Mouse (Mus musculus) G1E (cell line): ENCODE data around the gene Acap1.

ENCODE experiments used
- CTCF ChIP-seq: IDR thresholded peaks from 2 replicates; pipeline ENCODE4 v1.5.1; 2012; ENCODE audit warnings: low read depth, low read length, inconsistent platforms, mixed read lengths
- GATA1 ChIP-seq: IDR thresholded peaks from 2 replicates; pipeline ENCODE4 v1.6.1; 2012; ENCODE audit warnings: borderline replicate concordance, low read length, inconsistent platforms, mixed read lengths
- GATA2 ChIP-seq: IDR thresholded peaks from 2 replicates; pipeline ENCODE4 v1.6.1; 2012; ENCODE audit warnings: low read depth, low read length, inconsistent platforms, borderline replicate concordance
- TAL1 ChIP-seq: conservative IDR thresholded peaks from 2 replicates; pipeline ENCODE4 v1.6.1; 2012; ENCODE audit warnings: low read depth, low read length, inconsistent platforms, mixed read lengths

- no peak for TF ChIP-seq CTCF
- no peak for TF ChIP-seq TAL1
- TF ChIP-seq GATA2: no peak
- no peak for TF ChIP-seq GATA1
These were observed 25.1 kb upstream of the Acap1 start for GRCm38 (mm10) chr11:69920266-69921031.
